Mouse (Mus musculus) limb, embryonic 14.5 days (tissue): ENCODE data around the gene Sdk2. TPM values are rescaled to one million over a fixed set of nuclear protein-coding genes. Genes with fewer than 3 reads are reported as not detected.
A peak's percentile ranks its signal among the peaks of the same experiment; 100 is the strongest.

Experiments used
- ATAC-seq: fragments of 200-750 bp; cut with Nextera tagmentation; 2 replicates; pipeline ENCODE4 v1.8.0; 2017; ENCODE audit warnings: low read depth, moderate number of reproducible peaks, moderate TSS enrichment; ENCODE audit not compliant: low FRiP score
- DNase-seq: peaks from one replicate; pipeline ENCODE4 v3.0.0-alpha.2; 2015; ENCODE audit warnings: low spot score
- H3K27ac ChIP-seq: fragments of 300-500 bp; sonication (generic); replicated peaks from 2 replicates; pipeline ENCODE4 v1.5.1; 2014; ENCODE audit warnings: low read depth, mild to moderate bottlenecking, low read length, moderate library complexity, mixed read lengths
- H3K27me3 ChIP-seq: fragments of 300-500 bp; sonication (generic); 2 replicates; pipeline ENCODE4 v1.6.1; 2014; ENCODE audit warnings: low read length, mixed read lengths; ENCODE audit not compliant: control insufficient read depth, insufficient read depth
- H3K36me3 ChIP-seq: fragments of 300-500 bp; sonication (generic); 2 replicates; pipeline ENCODE4 v1.6.1; 2014; ENCODE audit warnings: mild to moderate bottlenecking, low read length, moderate library complexity, mixed read lengths; ENCODE audit not compliant: control insufficient read depth, insufficient read depth
- H3K4me1 ChIP-seq: fragments of 300-500 bp; sonication (generic); 2 replicates; pipeline ENCODE4 v1.6.1; 2014; ENCODE audit warnings: antibody characterized with exemption, low read length, mixed read lengths; ENCODE audit not compliant: control insufficient read depth, insufficient read depth
- H3K4me2 ChIP-seq: fragments of 300-500 bp; sonication (generic); replicated peaks from 2 replicates; pipeline ENCODE4 v1.6.1; 2014; ENCODE audit warnings: low read depth, mild to moderate bottlenecking, low read length, moderate library complexity; ENCODE audit not compliant: severe bottlenecking
- H3K4me3 ChIP-seq: fragments of 300-500 bp; sonication (generic); replicated peaks from 2 replicates; pipeline ENCODE4 v1.5.1; 2014; ENCODE audit warnings: low read length
- H3K9ac ChIP-seq: fragments of 300-500 bp; sonication (generic); 2 replicates; pipeline ENCODE4 v1.6.1; 2014; ENCODE audit warnings: mild to moderate bottlenecking, low read depth, low read length, moderate library complexity; ENCODE audit not compliant: severe bottlenecking
- H3K9me3 ChIP-seq: fragments of 300-500 bp; sonication (generic); 2 replicates; pipeline ENCODE4 v1.6.1; 2016; ENCODE audit warnings: low read length; ENCODE audit not compliant: control insufficient read depth
- POLR2A ChIP-seq: fragments of 200-500 bp; IDR thresholded peaks from 2 replicates; pipeline ENCODE4 v1.8.0; 2012; ENCODE audit warnings: inconsistent platforms, mild to moderate bottlenecking, moderate library complexity, borderline replicate concordance; ENCODE audit not compliant: insufficient read depth, insufficient read length; ENCODE audit errors: extremely low read depth
- WGBS: fragments of 180-500 bp; shearing (Covaris S2); extraction: QIAGEN DNeasy Blood & Tissue Kit; methylation state at CpG from one replicate; pipeline ENCODE4 v1.1.7; 2014; 5-methylcytosine and 5-hydroxymethylcytosine counted together
- polyA plus RNA-seq, 2 experiments: library from polyadenylated mRNA; depleted of rRNA in 1 of 2; stranded (reverse) in 1 of 2; unstranded in 1 of 2; fragments of >200 nt; fragmentation: Nextera tagmentation in 1 of 2; extraction: Ambion mirVana in 1 of 2; gene quantifications; 2 replicates each; pipeline versions ENCODE4 v1.2.1 to v1.2.3; 2012 to 2014

Sdk2 gene
- polyA plus RNA-seq, 2 experiments, result 8.0 to 11.6 TPM

- TF ChIP-seq POLR2A, result no peak
- Histone ChIP-seq H3K9ac (no peak overlapping the region), H3K27ac (no peak overlapping the region), H3K4me1 (peaks cover 25% of the 10 kb centered on the region), H3K36me3 (no peaks in the 10 kb centered on the region), H3K4me3 (peak overlapping the region; percentile 13; the same call in 1 of the 2 replicates), H3K4me2 (peak overlapping the region; percentile 28), H3K27me3 (no peaks in the 10 kb centered on the region), H3K9me3 (no peaks in the 10 kb centered on the region)
- ATAC-seq (peak; percentile 82), DNase-seq (peak; percentile 81)
- WGBS, result 0% methylated on average over 6 of the region's 6 CpGs
Measured at GRCm38 (mm10) chr11:113990466-113990865, 76.4 kb downstream of the Sdk2 start.

GRCm38 (mm10) chr11:113990065-113990464 is 76.8 kb downstream of the Sdk2 start:
- H3K4me3 ChIP-seq, result peak overlapping the region; percentile 13; the same call in 1 of the 2 replicates
- H3K27ac ChIP-seq, result no peak overlapping the region
- peak; percentile 53; the same call in 1 of the 2 replicates for ATAC-seq
- peak overlapping the region; percentile 28 for H3K4me2 ChIP-seq
- 18% methylated on average over 4 of the region's 4 CpGs for WGBS
- TF ChIP-seq POLR2A, result no peak
- peak; percentile 53 for DNase-seq
- H3K36me3 ChIP-seq, result no peaks in the 10 kb centered on the region
- no peak overlapping the region for H3K9ac ChIP-seq
- H3K9me3 ChIP-seq, result no peaks in the 10 kb centered on the region
- H3K4me1 ChIP-seq, result peaks cover 28% of the 10 kb centered on the region
- no peaks in the 10 kb centered on the region; the same call in 1 of the 2 replicates for H3K27me3 ChIP-seq

GRCm38 (mm10) chr11:113985826-113986416 is 80.9 kb downstream of the Sdk2 start:
- Histone ChIP-seq H3K36me3 (no peaks in the 10 kb centered on the region), H3K4me1 (peaks cover 34% of the 10 kb centered on the region), H3K4me3 (no peak overlapping the region), H3K9me3 (no peaks in the 10 kb centered on the region), H3K27me3 (no peaks in the 10 kb centered on the region; the same call in 1 of the 2 replicates), H3K9ac (no peak overlapping the region), H3K27ac (no peak overlapping the region), H3K4me2 (no peak overlapping the region)
- 22% methylated on average over 5 of the region's 5 CpGs for WGBS
- ATAC-seq (no peak), DNase-seq (no peak)
- TF ChIP-seq POLR2A, result no peak

- ATAC-seq (peak; percentile 24; the same call in 1 of the 2 replicates), DNase-seq (peak; percentile 47)
- no peaks in the 10 kb centered on the region for H3K36me3 ChIP-seq
- H3K4me2 ChIP-seq, result no peak overlapping the region
- H3K4me3 ChIP-seq, result no peak overlapping the region
- no peak overlapping the region for H3K9ac ChIP-seq
- H3K9me3 ChIP-seq, result no peaks in the 10 kb centered on the region
- WGBS, result 27% methylated on average over 7 of the region's 7 CpGs
- peaks cover 22% of the 10 kb centered on the region for H3K4me1 ChIP-seq
- no peak overlapping the region for H3K27ac ChIP-seq
- TF ChIP-seq POLR2A, result no peak
- H3K27me3 ChIP-seq, result no peaks in the 10 kb centered on the region; the same call in 1 of the 2 replicates
Measured at GRCm38 (mm10) chr11:113981732-113982503, 84.9 kb downstream of the Sdk2 start.

- no peaks in the 10 kb centered on the region for H3K9me3 ChIP-seq
- DNase-seq, result no peak
- H3K9ac ChIP-seq, result no peak overlapping the region
- no peak for TF ChIP-seq POLR2A
- peaks cover 22% of the 10 kb centered on the region for H3K4me1 ChIP-seq
- WGBS, result 63% methylated on average over 6 of the region's 6 CpGs
- no peak overlapping the region for H3K4me3 ChIP-seq
- no peaks in the 10 kb centered on the region for H3K36me3 ChIP-seq
- H3K4me2 ChIP-seq, result no peak overlapping the region
- no peak overlapping the region for H3K27ac ChIP-seq
- no peaks in the 10 kb centered on the region; the same call in 1 of the 2 replicates for H3K27me3 ChIP-seq
- no peak for ATAC-seq
Measured at GRCm38 (mm10) chr11:113981088-113981487, 85.8 kb downstream of the Sdk2 start.
